Mouse (Mus musculus): ENCODE results near the gene Rnf157.
"Not testable (repeated sequence)": the region's sequence is repeated elsewhere in the genome, so short reads cannot be mapped to it uniquely, and the experiment has no call there.

Rnf157 gene

GRCm38 (mm10) chr11:116376945-116377661 lies 35.7 kb downstream of the Rnf157 start:
- no peak for DNase-seq

DNA sequence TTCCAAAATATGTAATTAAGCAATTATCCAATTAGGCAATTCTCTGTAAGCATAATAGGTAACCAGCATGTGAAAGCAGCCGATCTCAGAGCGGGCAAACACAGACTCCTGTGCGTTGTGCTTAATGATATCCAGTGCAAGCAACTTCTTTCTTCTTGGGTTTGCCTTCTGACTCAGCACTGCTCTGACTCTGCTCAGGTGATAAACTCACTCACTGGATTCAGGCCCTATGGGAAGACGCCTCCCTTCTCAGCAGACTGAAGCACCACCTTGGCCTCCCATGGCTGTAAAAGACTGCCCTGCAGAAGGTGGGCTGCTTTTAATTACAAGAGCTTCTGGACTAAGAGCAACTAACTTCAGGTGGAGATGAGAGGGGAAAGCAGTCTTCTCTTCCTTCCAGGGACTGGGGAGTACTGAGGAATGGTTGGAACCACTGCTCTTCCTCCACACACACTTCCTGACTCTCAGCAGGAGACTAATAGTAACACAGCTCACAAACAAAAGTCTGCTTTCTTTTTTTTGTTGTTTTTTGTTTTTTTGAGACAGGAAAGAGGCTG lies 40.9 kb downstream of the Rnf157 start:
- DNase-seq, result no peak

GRCm38 (mm10) chr11:116369633-116370032 lies 43.2 kb downstream of the Rnf157 start:
- no peak for DNase-seq

- no peak for DNase-seq
These were observed 43.8 kb downstream of the Rnf157 start for GRCm38 (mm10) chr11:116369051-116369450.

- DNase-seq, result peak; percentile 86
These were observed 44.7 kb downstream of the Rnf157 start for GRCm38 (mm10) chr11:116368116-116368515.

- DNase-seq, result no peak
These were observed 46.2 kb downstream of the Rnf157 start for GRCm38 (mm10) chr11:116366647-116367046.

DNA sequence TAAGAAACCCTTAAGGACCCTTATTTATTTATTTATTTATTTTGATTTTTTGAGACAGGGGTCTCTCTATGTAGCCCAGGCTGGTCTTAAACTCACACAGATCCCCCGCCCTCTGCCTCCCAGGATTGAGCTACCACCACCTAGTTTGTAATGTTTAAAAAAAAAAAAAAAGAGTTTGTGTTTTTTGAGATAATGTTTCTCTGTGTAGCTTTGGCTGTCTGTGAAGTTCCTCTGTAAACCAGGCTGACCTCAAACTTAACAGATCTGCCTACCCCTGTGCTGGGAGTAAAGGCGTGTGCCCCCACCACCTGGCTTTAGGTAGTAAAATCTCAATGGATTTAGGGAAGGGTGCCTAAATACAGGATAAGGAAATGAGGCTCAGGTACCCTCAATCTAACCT lies 46.7 kb downstream of the Rnf157 start:
- DNase-seq, result no peak

- DNase-seq, result no peak
These were observed 47.4 kb downstream of the Rnf157 start for GRCm38 (mm10) chr11:116365432-116365831.

DNA sequence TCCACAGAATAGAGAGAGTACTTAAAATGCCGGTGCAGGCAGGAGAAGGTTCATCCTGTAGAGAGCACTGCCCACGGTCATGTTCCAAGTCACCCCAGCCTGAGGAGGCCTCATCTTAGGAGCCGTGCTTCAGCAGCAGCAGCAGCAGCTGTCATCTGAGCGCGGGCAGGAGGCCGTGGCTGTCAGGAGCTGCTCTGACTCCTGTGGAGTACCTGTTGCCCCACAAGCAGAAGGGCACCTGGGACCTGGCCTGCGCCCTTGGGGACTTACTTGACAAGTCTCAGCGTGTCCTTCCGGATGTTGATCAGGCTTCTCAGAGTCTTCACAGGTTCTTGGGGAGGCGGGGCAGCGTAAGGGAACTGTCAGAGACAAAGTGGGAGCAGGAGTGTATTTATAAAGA lies 50.8 kb downstream of the Rnf157 start:
- DNase-seq, result no peak

GRCm38 (mm10) chr11:116360915-116361314 lies 51.9 kb downstream of the Rnf157 start:
- DNase-seq, result not testable (repeated sequence)

GRCm38 (mm10) chr11:116359652-116360051 lies 53.2 kb downstream of the Rnf157 start:
- no peak for DNase-seq

- no peak for DNase-seq
These were observed 53.8 kb downstream of the Rnf157 start for GRCm38 (mm10) chr11:116358926-116359637.

DNA sequence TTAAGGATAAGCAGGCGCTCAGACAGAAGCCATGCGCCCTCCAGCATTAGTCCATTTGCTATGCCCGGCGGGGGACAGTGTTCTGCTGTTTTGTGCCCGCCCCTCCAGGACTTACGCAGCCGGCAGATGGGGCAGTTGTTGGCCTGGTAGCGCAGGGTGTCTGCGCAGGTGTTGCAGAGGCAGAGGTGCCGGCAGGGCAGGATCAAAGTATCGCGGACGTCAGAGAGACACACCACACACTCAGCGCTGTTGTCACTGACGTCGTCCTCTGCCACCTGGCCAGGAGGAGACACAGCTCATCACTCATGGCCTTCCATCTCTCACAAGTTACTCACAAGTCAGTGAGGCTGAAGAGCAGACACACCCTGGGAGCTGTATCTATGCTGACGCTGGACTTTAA lies 58.3 kb downstream of the Rnf157 start:
- no peak for DNase-seq

DNA sequence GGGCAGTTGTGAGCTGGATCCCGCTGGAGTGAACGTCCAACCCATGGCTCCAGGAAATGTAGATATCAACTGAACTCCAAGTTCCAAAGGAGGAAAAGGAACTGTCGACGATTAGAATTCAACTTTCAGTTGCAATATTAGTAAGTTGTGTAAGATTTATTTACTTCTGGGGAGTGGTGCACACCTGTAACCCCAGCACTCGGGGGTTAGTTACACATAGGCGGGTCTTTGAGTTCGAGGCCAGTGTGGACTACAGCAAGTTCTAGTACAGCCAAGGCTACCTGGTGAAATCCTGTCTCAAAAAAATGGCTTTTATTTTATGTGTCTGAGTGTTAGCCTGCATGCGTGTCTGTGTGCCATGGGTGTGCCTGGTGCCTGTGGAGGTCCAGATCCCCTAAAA lies 59.3 kb downstream of the Rnf157 start:
- DNase-seq, result no peak

DNA sequence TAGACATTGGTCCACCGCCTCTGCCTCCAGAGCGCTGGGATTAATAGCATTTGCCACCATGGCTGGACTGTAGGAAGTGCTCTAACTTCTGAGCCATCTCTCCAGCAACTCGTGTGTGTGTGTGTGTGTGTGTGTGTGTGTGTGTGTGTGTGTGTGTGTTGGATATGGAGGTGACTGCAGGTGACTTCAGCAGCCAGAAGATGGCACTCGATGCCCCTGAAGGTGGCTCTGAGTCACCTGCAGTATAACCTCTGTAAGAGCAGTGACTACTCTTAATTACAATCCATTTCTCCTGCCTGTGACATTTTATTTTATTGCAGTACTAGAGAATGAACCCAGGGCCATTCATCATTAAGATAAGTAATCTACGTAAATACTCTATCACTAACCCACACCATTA lies 61.5 kb downstream of the Rnf157 start:
- no peak for DNase-seq

- DNase-seq, result no peak
These were observed 64.9 kb downstream of the Rnf157 start for GRCm38 (mm10) chr11:116347955-116348354.

DNA sequence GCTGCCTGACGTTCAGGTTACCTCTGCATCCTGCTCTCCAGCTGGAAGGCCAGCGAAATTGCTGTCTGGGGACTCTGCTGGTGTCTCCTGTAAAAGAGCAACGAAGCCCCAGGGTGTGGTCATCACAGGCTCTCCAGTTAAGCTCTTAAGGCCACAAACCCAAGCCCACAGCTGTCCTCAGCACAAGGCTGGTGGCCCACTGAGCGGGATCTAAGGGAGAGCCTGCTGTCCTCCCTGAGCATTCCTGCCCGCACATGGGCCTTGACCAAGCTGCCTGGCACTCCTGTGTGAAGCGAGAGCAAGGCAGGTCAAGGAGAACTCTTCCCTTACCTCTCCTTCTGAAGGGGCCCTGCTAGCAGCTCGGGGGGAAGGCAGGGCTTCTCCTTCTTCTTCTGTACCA lies 65.8 kb downstream of the Rnf157 start:
- DNase-seq, result no peak

DNA sequence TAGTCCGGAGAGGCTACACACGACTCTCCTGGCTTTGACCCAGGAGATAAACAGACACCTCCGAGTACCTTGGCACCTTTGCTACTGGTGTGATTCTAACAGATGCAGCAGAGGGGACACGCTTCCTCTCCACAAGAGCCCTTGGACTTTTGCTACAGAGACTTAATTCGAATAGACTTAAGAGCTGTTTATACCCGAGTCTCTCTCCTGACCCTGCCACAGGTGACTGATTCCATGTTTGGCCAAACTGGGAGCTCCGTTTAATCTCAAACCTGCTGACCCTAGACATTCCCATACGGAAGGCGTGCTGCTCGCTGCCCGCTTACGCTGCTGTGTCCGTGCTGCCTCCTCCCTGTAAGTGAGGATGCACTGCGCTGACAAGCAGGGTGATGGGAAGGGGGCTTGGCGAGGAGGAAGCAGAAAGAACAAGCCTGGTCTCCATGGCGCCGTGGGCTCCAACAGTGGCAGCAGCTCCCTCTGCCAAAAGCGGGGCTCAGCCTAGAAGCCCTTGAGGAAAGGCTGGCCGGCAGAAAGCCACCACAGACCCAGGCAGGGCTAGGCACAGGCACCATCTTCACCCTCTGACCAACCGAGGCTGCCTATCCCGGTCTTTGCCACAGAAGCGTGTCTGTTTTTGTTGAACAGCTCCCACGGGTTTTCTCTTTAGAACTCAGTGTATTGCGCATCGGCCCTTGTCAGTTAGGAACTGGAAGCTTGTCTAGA lies 70.6 kb downstream of the Rnf157 start:
- no peak for DNase-seq

DNA sequence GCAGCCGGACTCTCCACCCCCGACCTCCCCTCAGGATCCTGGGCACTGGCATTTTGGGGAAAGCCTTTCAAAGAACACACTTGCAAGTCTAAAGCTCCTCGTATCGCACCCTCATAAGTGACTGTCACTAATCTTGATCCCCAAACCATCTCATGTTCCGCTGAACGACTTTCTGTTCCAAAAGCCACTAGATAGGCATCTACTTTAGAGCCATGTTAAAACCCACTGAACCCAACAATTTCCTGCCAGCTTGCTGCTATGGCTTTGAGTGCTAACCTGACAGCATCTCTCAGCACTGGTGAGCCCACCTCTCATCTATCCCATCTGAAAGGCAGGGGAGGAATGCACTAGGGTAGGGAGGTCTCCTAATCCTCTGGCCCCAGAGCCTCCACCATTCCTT lies 75.3 kb downstream of the Rnf157 start:
- DNase-seq, result no peak

DNA sequence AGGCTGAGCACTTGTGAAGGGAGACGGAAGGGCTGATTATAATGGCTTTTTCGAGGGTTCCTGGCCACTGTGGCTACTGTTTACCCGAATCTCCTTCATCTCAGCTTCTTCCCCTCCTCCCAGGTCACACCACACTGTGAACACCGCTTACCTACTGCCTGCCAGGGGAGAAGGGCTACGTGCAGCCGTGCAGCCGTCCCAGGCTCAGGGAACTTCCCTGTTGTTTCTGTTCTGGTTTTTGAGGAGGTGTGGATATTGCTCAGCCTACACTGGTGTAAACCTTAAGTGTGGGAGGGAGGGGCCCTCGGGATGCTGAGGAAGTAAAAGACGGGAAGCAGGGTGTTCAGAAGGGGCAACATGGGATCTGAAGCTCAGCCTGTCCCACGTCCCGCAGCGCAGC lies 75.8 kb downstream of the Rnf157 start:
- DNase-seq, result no peak

DNA sequence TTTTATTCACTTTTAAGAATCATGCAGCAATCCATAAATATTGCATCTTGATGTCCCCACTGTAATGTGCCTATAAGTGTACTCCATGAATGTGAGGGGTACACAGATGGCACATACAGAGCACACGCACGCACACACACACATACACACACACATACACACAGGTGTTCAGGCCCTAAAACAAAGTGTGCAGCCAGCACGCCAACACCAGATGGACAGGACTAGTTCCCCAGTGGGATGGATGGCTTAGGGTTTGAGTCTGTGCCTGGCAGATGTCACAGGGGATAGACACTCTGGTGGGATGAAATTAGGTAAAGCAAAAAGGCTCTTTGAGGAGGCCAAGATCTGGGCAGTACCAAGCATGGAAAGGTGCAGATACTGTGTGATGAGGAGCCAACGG lies 76.4 kb downstream of the Rnf157 start:
- DNase-seq, result no peak

DNA sequence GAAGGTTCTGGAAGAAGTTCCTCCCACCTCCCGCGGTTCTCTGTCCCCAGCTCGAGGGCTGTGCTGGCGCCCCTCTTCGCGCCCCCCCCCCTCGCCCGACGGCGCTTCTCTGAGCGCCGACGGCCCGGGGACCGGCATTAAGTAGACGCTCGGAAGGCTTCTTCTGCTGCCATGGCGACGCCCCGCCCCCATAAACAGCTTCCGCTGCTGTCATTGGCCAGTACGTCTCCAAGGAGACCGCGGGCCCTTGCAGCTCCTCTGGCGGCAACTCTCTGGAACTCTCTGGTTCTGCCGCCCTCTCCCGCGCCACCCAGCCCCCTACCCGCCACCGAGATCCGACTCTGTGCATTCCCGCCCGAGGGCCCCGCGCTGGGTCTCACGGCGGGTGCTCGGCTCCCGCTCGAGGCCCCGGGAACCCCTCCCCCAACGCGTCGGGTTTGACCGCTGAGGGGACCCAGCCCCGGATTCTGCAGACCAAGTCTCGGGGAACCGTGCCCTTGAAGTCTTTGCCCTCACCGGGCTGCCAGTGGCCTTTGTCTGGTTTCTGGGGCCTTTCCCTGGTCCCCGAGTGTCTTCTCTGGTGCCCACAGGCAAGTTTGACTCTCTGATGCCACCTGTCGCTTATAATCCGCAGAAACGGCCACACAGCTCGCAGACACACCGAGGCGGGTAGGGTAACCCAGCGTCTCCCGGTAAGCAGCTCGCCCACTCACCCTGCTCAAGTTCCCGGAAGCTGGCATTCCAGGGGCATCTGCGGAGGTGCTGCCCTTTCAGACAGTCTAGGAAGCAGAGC lies 77.4 kb downstream of the Rnf157 start, which contains the start of gene Foxj1:
Foxj1 (minus strand) TSS at position 156 of the 793 bp plus-strand sequence.
- peak; percentile 97 for DNase-seq

- no peak for DNase-seq
These were observed 78.4 kb downstream of the Rnf157 start for GRCm38 (mm10) chr11:116334417-116334782.

Data from right cerebral cortex, postnatal 4 days (tissue).